Mouse (Mus musculus) G1E (cell line): ENCODE results near the gene Anxa9.

Experiments used
- CTCF ChIP-seq: IDR thresholded peaks from 2 replicates; pipeline ENCODE4 v1.5.1; 2012; ENCODE audit warnings: low read depth, low read length, inconsistent platforms, mixed read lengths
- GATA1 ChIP-seq: IDR thresholded peaks from 2 replicates; pipeline ENCODE4 v1.6.1; 2012; ENCODE audit warnings: borderline replicate concordance, low read length, inconsistent platforms, mixed read lengths
- GATA2 ChIP-seq: IDR thresholded peaks from 2 replicates; pipeline ENCODE4 v1.6.1; 2012; ENCODE audit warnings: low read depth, low read length, inconsistent platforms, borderline replicate concordance
- POLR2AphosphoS5 ChIP-seq: IDR thresholded peaks from 2 replicates; pipeline ENCODE4 v1.6.1; 2012; ENCODE audit warnings: low read depth, low read length, inconsistent platforms; ENCODE audit not compliant: insufficient replicate concordance
- TAL1 ChIP-seq: conservative IDR thresholded peaks from 2 replicates; pipeline ENCODE4 v1.6.1; 2012; ENCODE audit warnings: low read depth, low read length, inconsistent platforms, mixed read lengths

DNA sequence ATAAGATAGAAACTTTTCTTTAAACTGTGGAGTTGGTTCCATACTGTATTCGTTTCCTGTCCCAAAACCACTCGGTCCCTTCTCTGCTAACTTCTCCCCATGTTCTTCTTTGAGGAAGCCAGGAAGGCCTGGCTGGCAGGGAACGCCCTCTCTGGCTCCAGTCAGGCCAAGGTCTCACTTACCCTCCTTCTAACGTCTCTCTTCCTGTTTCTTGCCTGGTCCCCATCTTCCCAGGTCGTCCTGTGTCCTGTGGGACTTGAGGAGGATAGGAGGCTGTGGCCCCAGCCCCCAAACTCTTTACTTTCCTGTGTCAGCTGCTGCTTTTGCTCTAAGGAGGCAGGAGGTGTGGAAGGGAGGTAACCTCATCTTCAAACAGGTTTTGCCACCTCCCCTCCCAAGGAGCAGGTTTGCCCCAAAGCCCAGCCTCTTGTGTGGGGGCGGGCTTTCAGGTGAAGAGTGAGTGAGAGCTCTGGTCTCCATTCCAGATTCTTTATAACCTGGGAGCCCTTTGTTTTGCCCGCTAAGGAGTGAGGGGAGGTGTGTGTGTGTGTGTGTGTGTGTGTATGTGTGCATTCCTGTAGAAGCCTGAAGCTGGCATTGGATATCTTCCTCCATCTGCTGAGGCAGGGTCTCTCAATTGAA, 56.1 kb downstream of the Anxa9 start, which contains the start of gene Bnipl:
- TF ChIP-seq CTCF (no peak), TAL1 (no peak), GATA1 (no peak), POLR2AphosphoS5 (no peak), GATA2 (no peak)
